Mouse (Mus musculus) E14TG2a.4 (cell line): ENCODE results near the gene Nup155.

ENCODE experiments used
- CTCF ChIP-seq: conservative IDR thresholded peaks from 2 replicates; pipeline ENCODE4 v1.5.1; 2014; ENCODE audit warnings: low read length
- POU5F1 ChIP-seq: IDR thresholded peaks from 2 replicates; pipeline ENCODE4 v1.6.1; 2014; ENCODE audit warnings: low read length, borderline replicate concordance

GRCm38 (mm10) chr15:8190435-8190834, 81.4 kb downstream of the Nup155 start:
- TF ChIP-seq POU5F1, result no peak
- TF ChIP-seq CTCF, result no peak
